Mouse (Mus musculus) neural tube, embryonic 12.5 days (tissue): ENCODE results near the gene Gpc1. TPM values are rescaled to one million over a fixed set of nuclear protein-coding genes. Genes with fewer than 3 reads are reported as not detected.

Source experiments
- ATAC-seq: fragments of 200-750 bp; cut with Nextera tagmentation; 2 replicates; pipeline ENCODE4 v1.8.0; 2017; ENCODE audit warnings: low read depth, mild to moderate bottlenecking, moderate TSS enrichment, moderate library complexity; ENCODE audit not compliant: low FRiP score
- H3K27ac ChIP-seq: fragments of 300-500 bp; sonication (generic); 2 replicates; pipeline ENCODE4 v1.5.1; 2016
- H3K27me3 ChIP-seq: fragments of 300-500 bp; sonication (generic); replicated peaks from 2 replicates; pipeline ENCODE4 v1.6.1; 2016; ENCODE audit warnings: mild to moderate bottlenecking
- H3K36me3 ChIP-seq: fragments of 300-500 bp; sonication (generic); 2 replicates; pipeline ENCODE4 v1.6.1; 2016; ENCODE audit warnings: mild to moderate bottlenecking
- H3K4me1 ChIP-seq: fragments of 300-500 bp; sonication (generic); 2 replicates; pipeline ENCODE4 v1.6.1; 2016
- H3K4me2 ChIP-seq: fragments of 300-500 bp; sonication (generic); replicated peaks from 2 replicates; pipeline ENCODE4 v1.6.1; 2016; ENCODE audit warnings: mild to moderate bottlenecking
- H3K4me3 ChIP-seq: fragments of 300-500 bp; sonication (generic); 2 replicates; pipeline ENCODE4 v1.5.1; 2016
- H3K9ac ChIP-seq: fragments of 300-500 bp; sonication (generic); 2 replicates; pipeline ENCODE4 v1.6.1; 2016; ENCODE audit warnings: mild to moderate bottlenecking
- H3K9me3 ChIP-seq: fragments of 300-500 bp; sonication (generic); 2 replicates; pipeline ENCODE4 v1.6.1; 2016; ENCODE audit warnings: mild to moderate bottlenecking
- WGBS: fragments of 180-500 bp; shearing (Covaris S2); methylation state at CpG from one replicate; pipeline ENCODE4 v1.1.7; 2016; 5-methylcytosine and 5-hydroxymethylcytosine counted together
- polyA plus RNA-seq: library from polyadenylated mRNA; unstranded; fragments of >200 nt; fragmentation: Nextera tagmentation; extraction: Ambion mirVana; gene quantifications from 2 replicates; pipeline ENCODE4 v1.2.1, GENCODE M21; 2016

Gpc1 gene
- polyA plus RNA-seq, 1 experiment from 2014 or later = 70.0 TPM

- ATAC-seq = no peak
- no peak overlapping the region for H3K9ac ChIP-seq
- WGBS = 90% methylated on average over 7 of the region's 7 CpGs
- no peak overlapping the region for H3K4me3 ChIP-seq
- no peak overlapping the region for H3K27ac ChIP-seq
- H3K36me3 ChIP-seq = no peaks in the 10 kb centered on the region
- H3K9me3 ChIP-seq = no peaks in the 10 kb centered on the region
- H3K4me2 ChIP-seq = no peak overlapping the region
- H3K4me1 ChIP-seq = no peaks in the 10 kb centered on the region
- H3K27me3 ChIP-seq = no peaks in the 10 kb centered on the region
These were observed 41.2 kb downstream of the Gpc1 start for GRCm38 (mm10) chr1:92872666-92873065.

DNA sequence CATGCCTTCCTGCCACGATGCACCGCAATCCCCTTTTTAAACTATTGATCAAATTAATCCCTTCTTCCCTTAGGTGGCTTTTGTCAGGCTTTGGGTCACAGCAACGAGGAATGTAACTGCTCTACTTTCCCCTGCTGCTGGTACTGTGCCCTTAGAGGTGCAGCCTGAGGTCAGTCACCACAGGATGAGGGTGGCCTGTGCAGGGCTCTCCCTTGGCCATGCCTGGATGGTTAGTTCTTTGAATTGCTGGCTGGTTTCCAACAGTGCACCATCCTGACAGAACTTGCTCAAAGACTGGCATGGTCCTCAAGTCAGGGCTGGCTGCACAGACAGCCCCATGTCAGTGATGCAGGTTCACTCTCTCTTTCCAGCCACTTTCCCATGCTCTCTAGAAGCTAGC lies 42.6 kb downstream of the Gpc1 start:
- Histone ChIP-seq H3K27ac (no peak overlapping the region), H3K27me3 (no peaks in the 10 kb centered on the region), H3K9ac (no peak overlapping the region), H3K36me3 (no peaks in the 10 kb centered on the region), H3K4me1 (no peaks in the 10 kb centered on the region), H3K4me3 (no peak overlapping the region), H3K9me3 (no peaks in the 10 kb centered on the region), H3K4me2 (no peak overlapping the region)
- no peak for ATAC-seq
- 90% methylated on average over 3 of the region's 3 CpGs for WGBS

DNA sequence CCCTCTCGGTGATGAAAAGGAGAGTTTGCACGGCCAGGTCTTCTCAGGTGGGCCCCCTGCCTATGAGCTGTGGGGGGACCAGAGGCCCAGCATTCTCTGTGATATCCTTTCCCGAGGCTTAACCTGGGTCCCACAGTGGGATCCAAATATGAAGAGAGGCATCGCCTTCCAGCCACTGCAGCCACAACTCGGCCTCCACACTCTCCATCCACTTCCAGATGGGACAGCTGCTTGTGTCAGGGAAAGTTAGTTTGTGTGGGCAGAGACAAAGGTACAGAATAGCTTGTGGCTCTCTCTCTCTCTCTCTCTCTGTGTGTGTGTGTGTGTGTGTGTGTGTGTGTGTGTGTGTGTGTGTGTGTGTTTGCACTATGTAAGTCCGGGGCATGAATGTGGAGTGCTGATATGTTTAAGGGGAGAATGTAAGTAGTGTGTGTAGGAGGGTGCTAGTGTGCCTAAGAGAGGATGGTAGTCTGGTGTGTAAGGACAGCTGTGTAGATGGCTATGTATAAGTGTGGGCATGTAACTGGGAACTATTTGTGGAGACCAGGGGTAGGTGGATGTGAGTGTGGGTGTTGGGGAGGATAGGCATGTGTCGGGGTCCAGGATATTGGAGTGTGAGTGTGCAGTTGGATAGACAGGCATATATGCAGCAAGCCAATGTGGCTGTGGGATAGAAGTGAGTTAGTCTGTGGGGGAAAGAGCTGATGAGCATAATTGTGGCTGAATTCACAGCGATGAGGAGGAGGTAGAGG lies 44.1 kb downstream of the Gpc1 start:
- 84% methylated on average over 8 of the region's 8 CpGs for WGBS
- H3K27me3 ChIP-seq = no peaks in the 10 kb centered on the region
- H3K9me3 ChIP-seq = no peaks in the 10 kb centered on the region
- H3K4me2 ChIP-seq = no peak overlapping the region
- H3K27ac ChIP-seq = no peak overlapping the region
- H3K4me1 ChIP-seq = no peaks in the 10 kb centered on the region
- H3K9ac ChIP-seq = no peak overlapping the region
- H3K4me3 ChIP-seq = no peak overlapping the region
- H3K36me3 ChIP-seq = no peaks in the 10 kb centered on the region
- no peak for ATAC-seq

- Histone ChIP-seq H3K4me3 (no peak overlapping the region), H3K9me3 (no peaks in the 10 kb centered on the region), H3K27me3 (no peaks in the 10 kb centered on the region), H3K27ac (no peak overlapping the region), H3K36me3 (no peaks in the 10 kb centered on the region), H3K4me2 (no peak overlapping the region), H3K9ac (no peak overlapping the region), H3K4me1 (no peaks in the 10 kb centered on the region)
- no peak for ATAC-seq
- 71% methylated on average over 12 of the region's 12 CpGs for WGBS
These were observed 46.1 kb downstream of the Gpc1 start for GRCm38 (mm10) chr1:92877431-92877978.

DNA sequence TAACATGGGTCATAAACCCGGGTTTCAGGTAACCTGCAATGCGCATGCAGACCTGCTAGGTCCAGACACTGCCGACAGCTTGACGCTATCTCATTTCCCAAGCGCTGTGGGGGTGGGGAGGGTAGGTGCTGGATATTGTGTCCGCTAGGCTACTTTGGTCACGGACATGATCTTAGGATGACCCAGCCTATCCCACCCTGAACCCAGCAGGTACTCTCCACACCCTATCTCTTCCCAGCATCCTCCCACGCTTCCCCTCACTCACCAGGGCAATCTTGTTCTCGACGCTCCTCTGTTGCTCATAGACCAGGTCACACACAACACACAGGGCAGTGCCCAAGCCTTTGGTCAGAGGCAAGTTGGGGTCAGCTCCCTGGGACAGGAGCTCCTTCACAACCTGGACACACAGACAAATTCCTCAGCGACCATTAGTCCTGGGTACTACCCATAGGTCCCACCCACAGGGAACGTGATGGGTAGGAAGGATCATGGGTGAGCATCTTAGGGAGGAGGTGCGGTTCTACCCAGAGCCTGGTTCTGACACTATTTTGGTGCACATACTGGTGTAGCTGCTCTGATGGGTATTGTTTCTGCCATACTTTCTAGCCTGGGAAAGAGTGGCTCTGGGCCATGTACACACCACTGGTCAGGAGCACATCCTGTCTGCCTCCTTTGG lies 46.8 kb downstream of the Gpc1 start:
- H3K4me2 ChIP-seq = no peak overlapping the region
- H3K4me1 ChIP-seq = no peaks in the 10 kb centered on the region
- no peak overlapping the region for H3K9ac ChIP-seq
- no peak overlapping the region for H3K27ac ChIP-seq
- WGBS = 88% methylated on average over 13 of the region's 13 CpGs
- no peaks in the 10 kb centered on the region for H3K36me3 ChIP-seq
- no peaks in the 10 kb centered on the region for H3K27me3 ChIP-seq
- H3K4me3 ChIP-seq = no peak overlapping the region
- ATAC-seq = no peak
- H3K9me3 ChIP-seq = no peaks in the 10 kb centered on the region

GRCm38 (mm10) chr1:92879266-92879665 lies 47.8 kb downstream of the Gpc1 start:
- no peak overlapping the region for H3K4me3 ChIP-seq
- H3K4me1 ChIP-seq = no peaks in the 10 kb centered on the region
- WGBS = 86% methylated on average over 12 of the region's 12 CpGs
- no peak overlapping the region for H3K27ac ChIP-seq
- no peak for ATAC-seq
- H3K4me2 ChIP-seq = no peak overlapping the region
- no peaks in the 10 kb centered on the region for H3K9me3 ChIP-seq
- no peak overlapping the region for H3K9ac ChIP-seq
- no peaks in the 10 kb centered on the region for H3K27me3 ChIP-seq
- no peaks in the 10 kb centered on the region for H3K36me3 ChIP-seq

- Histone ChIP-seq H3K27ac (no peak overlapping the region), H3K4me3 (no peak overlapping the region), H3K36me3 (no peaks in the 10 kb centered on the region), H3K9me3 (no peaks in the 10 kb centered on the region), H3K9ac (no peak overlapping the region), H3K27me3 (no peaks in the 10 kb centered on the region), H3K4me2 (no peak overlapping the region), H3K4me1 (no peaks in the 10 kb centered on the region)
- ATAC-seq = no peak
- 86% methylated on average over 5 of the region's 5 CpGs for WGBS
These were observed 48.7 kb downstream of the Gpc1 start for GRCm38 (mm10) chr1:92880101-92880500.

DNA sequence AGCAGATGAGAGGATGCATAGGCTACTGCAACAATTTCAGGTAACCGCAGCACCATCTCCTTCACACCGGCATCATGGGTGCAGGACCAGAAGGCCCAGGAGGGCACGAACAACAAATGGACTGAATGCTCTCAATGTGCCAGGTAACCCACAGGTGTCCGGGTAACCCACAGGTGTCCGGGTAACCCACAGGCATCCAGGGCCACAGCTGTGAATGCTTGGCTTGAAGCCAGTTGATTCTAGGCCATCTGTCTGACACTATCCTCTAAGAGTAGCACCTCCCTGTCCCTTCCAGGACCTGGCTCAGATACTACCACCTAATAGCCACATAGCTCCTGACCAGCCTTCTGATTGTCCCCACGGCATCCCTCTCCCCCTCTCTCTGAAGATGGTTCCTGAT lies 50.5 kb downstream of the Gpc1 start:
- Histone ChIP-seq H3K4me2 (no peak overlapping the region), H3K27me3 (no peaks in the 10 kb centered on the region), H3K9ac (no peak overlapping the region), H3K36me3 (no peaks in the 10 kb centered on the region), H3K4me3 (no peak overlapping the region), H3K4me1 (no peaks in the 10 kb centered on the region), H3K9me3 (no peaks in the 10 kb centered on the region), H3K27ac (no peak overlapping the region)
- ATAC-seq = no peak
- WGBS = 92% methylated on average over 6 of the region's 6 CpGs

GRCm38 (mm10) chr1:92888901-92889655 lies 57.6 kb downstream of the Gpc1 start:
- no peaks in the 10 kb centered on the region for H3K27me3 ChIP-seq
- H3K4me2 ChIP-seq = no peak overlapping the region
- no peak for ATAC-seq
- no peak overlapping the region for H3K9ac ChIP-seq
- no peaks in the 10 kb centered on the region for H3K9me3 ChIP-seq
- no peak overlapping the region for H3K27ac ChIP-seq
- no peaks in the 10 kb centered on the region for H3K4me1 ChIP-seq
- H3K36me3 ChIP-seq = no peaks in the 10 kb centered on the region
- no peak overlapping the region for H3K4me3 ChIP-seq
- WGBS = 71% methylated on average over 7 of the region's 7 CpGs

GRCm38 (mm10) chr1:92892791-92893190 lies 61.3 kb downstream of the Gpc1 start:
- Histone ChIP-seq H3K4me3 (no peak overlapping the region), H3K27me3 (no peaks in the 10 kb centered on the region), H3K9ac (no peak overlapping the region), H3K4me2 (no peak overlapping the region), H3K4me1 (no peaks in the 10 kb centered on the region), H3K36me3 (no peaks in the 10 kb centered on the region), H3K27ac (no peak overlapping the region), H3K9me3 (no peaks in the 10 kb centered on the region)
- WGBS = 72% methylated on average over 3 of the region's 3 CpGs
- ATAC-seq = no peak

GRCm38 (mm10) chr1:92893896-92894295 lies 62.5 kb downstream of the Gpc1 start:
- 74% methylated on average over 3 of the region's 3 CpGs for WGBS
- no peak for ATAC-seq
- no peak overlapping the region for H3K27ac ChIP-seq

GRCm38 (mm10) chr1:92895089-92895488 lies 63.6 kb downstream of the Gpc1 start:
- Histone ChIP-seq H3K27ac (no peak overlapping the region), H3K4me1 (no peaks in the 10 kb centered on the region), H3K36me3 (no peaks in the 10 kb centered on the region), H3K27me3 (peaks cover 3% of the 10 kb centered on the region; the same call in 1 of the 2 replicates), H3K9me3 (no peaks in the 10 kb centered on the region), H3K4me3 (no peak overlapping the region), H3K9ac (no peak overlapping the region), H3K4me2 (no peak overlapping the region)
- WGBS = 7% methylated on average over 3 of the region's 3 CpGs
- ATAC-seq = peak; percentile 77

More at GRCm38 (mm10) chr1:92893896-92894295, 62.5 kb downstream of the Gpc1 start:
- H3K4me1 ChIP-seq = no peaks in the 10 kb centered on the region
- no peak overlapping the region for H3K4me3 ChIP-seq
- H3K27me3 ChIP-seq = no peaks in the 10 kb centered on the region
- no peak overlapping the region for H3K4me2 ChIP-seq
- H3K36me3 ChIP-seq = no peaks in the 10 kb centered on the region
- H3K9ac ChIP-seq = no peak overlapping the region
- H3K9me3 ChIP-seq = no peaks in the 10 kb centered on the region
